Mouse (Mus musculus) ovary, adult 18-20 months (tissue): ENCODE measurements around the gene Bicral.
A peak's percentile ranks its signal among the peaks of the same experiment; 100 is the strongest.

Source experiments
- DNase-seq: peaks from one replicate; pipeline ENCODE4 v3.0.0; 2022; ENCODE audit warnings: low spot score, mixed read lengths

Gene Bicral

GRCm38 (mm10) chr17:46751056-46751793 is 107.1 kb downstream of the Bicral start:
- peak; percentile 42 for DNase-seq

- no peak for DNase-seq
Measured at GRCm38 (mm10) chr17:46750580-46750979, 107.7 kb downstream of the Bicral start.

GRCm38 (mm10) chr17:46749282-46749681 is 109.0 kb downstream of the Bicral start:
- DNase-seq, result no peak
